ENCODE assay signal across 8 mouse cellular contexts in the genomic region with DNA sequence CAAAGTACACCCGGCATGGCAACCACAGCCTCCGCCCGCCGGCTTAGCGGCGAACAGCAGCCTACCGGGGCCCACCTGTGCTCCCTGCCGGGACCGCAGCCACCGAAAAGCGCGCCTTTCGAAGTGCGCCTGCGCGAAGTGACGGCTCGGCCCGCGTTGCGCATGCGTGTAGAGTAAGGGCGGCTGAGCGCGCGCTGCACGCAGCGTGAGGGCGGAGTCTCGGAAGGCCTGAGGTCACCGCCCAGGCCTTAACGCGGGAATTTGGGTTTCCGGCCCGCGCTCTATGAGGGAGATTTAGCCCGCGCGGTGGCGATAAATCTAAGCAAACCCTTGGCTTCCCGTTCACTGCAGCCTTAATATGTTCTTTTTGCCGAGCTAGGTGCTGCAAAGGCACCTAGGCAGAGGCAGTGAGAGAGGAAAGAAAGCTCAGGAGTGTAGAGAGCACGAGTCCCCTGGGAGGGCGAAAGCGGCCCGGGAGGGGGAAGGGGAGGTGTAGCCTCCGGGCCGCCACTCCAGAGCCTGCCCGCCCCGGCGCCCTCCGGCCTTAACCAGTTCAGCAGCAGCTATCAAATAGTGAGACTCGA. TPM values are rescaled to one million over a fixed set of nuclear protein-coding genes. Genes with fewer than 3 reads are reported as not detected.
DNase-seq lines count a peak whose midpoint lies in the region; ATAC-seq and TF ChIP-seq lines count a peak whose summit lies in the region.

A gene (minus strand): TSS at position 143 of the 584 bp plus-strand sequence.

- H3K27ac ChIP-seq in cerebellum, adult 2 months (ENCODE audit: insufficient read depth, low read length), result peak within 1 kb of the TSS; percentile 57; the same call in 1 of the 2 replicates
- peak within 1 kb of the TSS; percentile 93 for H3K27ac ChIP-seq in forebrain, postnatal 0 days (ENCODE audit: low read depth, low read length)
- peak within 1 kb of the TSS; percentile 100 for H3K27ac ChIP-seq in lung, embryonic 14.5 days (ENCODE audit: low read depth)

- peak; percentile 80 for DNase-seq in MEL-GATA-1-ER (ENCODE audit: extremely low read depth, low read depth)
- peak; percentile 94 to 97 for DNase-seq in cerebellum, adult 2 months
- peak; percentile 99 for DNase-seq in forebrain, postnatal 0 days
- DNase-seq in heart, postnatal 4 days, result peak; percentile 98
- peak; percentile 83 to 93 for DNase-seq in layer of hippocampus, adult 8-10 months (ENCODE audit: low spot score in 2 of 2)
- peak; percentile 100 for DNase-seq in lung, embryonic 14.5 days
- peak; percentile 96 for DNase-seq in testis, postnatal 14 days (ENCODE audit: low spot score)

- TF ChIP-seq POLR2A in cerebellum, adult 2 months (IDR thresholded peaks at IDR 0.05; ENCODE audit: borderline replicate concordance, insufficient read depth, low read length), result peak; percentile 57; the same call in 1 of the 2 replicates

- H3K36me3 ChIP-seq in forebrain, postnatal 0 days (ENCODE audit: insufficient read depth), result no peaks in the 10 kb centered on the region
- peaks cover 26% of the 10 kb centered on the region for H3K36me3 ChIP-seq in lung, embryonic 14.5 days (ENCODE audit: insufficient read depth)

- H3K4me1 ChIP-seq in cerebellum, adult 2 months (ENCODE audit: control insufficient read depth, insufficient read depth, low read length), result no peaks in the 10 kb centered on the region
- no peaks in the 10 kb centered on the region for H3K4me1 ChIP-seq in forebrain, postnatal 0 days (ENCODE audit: insufficient read depth)
- H3K4me1 ChIP-seq in lung, embryonic 14.5 days (ENCODE audit: insufficient read depth), result peaks cover 6% of the 10 kb centered on the region; the same call in 1 of the 2 replicates

- no peaks in the 10 kb centered on the region for H3K27me3 ChIP-seq in cerebellum, adult 2 months (ENCODE audit: control insufficient read depth, insufficient read depth, low read length)
- H3K27me3 ChIP-seq in forebrain, postnatal 0 days (ENCODE audit: insufficient read depth, low read length), result no peaks in the 10 kb centered on the region
- no peaks in the 10 kb centered on the region for H3K27me3 ChIP-seq in lung, embryonic 14.5 days (ENCODE audit: insufficient read depth, low read length)

- no peaks in the 10 kb centered on the region for H3K9me3 ChIP-seq in forebrain, postnatal 0 days (ENCODE audit: low read length)
- no peaks in the 10 kb centered on the region for H3K9me3 ChIP-seq in lung, embryonic 14.5 days (ENCODE audit: low read depth, low read length)

- ATAC-seq in forebrain, postnatal 0 days, result peak; percentile 96
- peak; percentile 96 for ATAC-seq in lung, embryonic 14.5 days (ENCODE audit: insufficient read depth)
- peak; percentile 84 for ATAC-seq in neutrophil, adult 5-6 weeks (ENCODE audit: extremely low read depth, insufficient number of reproducible peaks, low FRiP score, poor library complexity, severe bottlenecking)

- 1% methylated on average over 53 of the region's 53 CpGs for WGBS in cerebellum, adult 2 months
- WGBS in forebrain, postnatal 0 days, result under 1% methylated on average over 53 of the region's 53 CpGs
- WGBS in lung, embryonic 14.5 days, result under 1% methylated on average over 53 of the region's 53 CpGs

- peak within 1 kb of the TSS; percentile 92 for H3K9ac ChIP-seq in forebrain, postnatal 0 days
- H3K9ac ChIP-seq in lung, embryonic 14.5 days, result peak within 1 kb of the TSS; percentile 85

- TF ChIP-seq CTCF in cerebellum, adult 2 months (IDR thresholded peaks at IDR 0.05; ENCODE audit: borderline replicate concordance, insufficient read depth, low read depth, low read length), result 0 out of 2 replicates have a peak, but pooled peaks have one; percentile 23
- TF ChIP-seq CTCF in forebrain, postnatal 0 days (IDR thresholded peaks at IDR 0.05; ENCODE audit: low read depth), result peak; percentile 62
- peak; percentile 37; the same call in 1 of the 2 replicates for TF ChIP-seq CTCF in lung, embryonic 14.5 days (IDR thresholded peaks at IDR 0.05; ENCODE audit: low read depth)

- peak within 1 kb of the TSS; percentile 92 for H3K4me2 ChIP-seq in forebrain, postnatal 0 days (ENCODE audit: low read depth)
- H3K4me2 ChIP-seq in lung, embryonic 14.5 days, result peak within 1 kb of the TSS; percentile 72

- peak within 1 kb of the TSS; percentile 95 for H3K4me3 ChIP-seq in cerebellum, adult 2 months (replicated peaks; ENCODE audit: insufficient read depth, low read depth, low read length)
- peak within 1 kb of the TSS; percentile 67 for H3K4me3 ChIP-seq in forebrain, postnatal 0 days (ENCODE audit: low read depth, low read length)
- peak within 1 kb of the TSS; percentile 72 for H3K4me3 ChIP-seq in lung, embryonic 14.5 days (ENCODE audit: low read depth, low read length)

RNA-seq across cellular contexts. Expression of the gene that starts here (rescaled TPM):
- polyA plus RNA-seq in cerebellum, adult 2 months (2012; rRNA removed), result 0.65 TPM in 2 replicates
- total RNA-seq in forebrain, postnatal 0 days (2014; rRNA removed), result 4.8 and 7.8 TPM in 2 replicates
- polyA plus RNA-seq in forebrain, postnatal 0 days (2015; fragmentation: Nextera tagmentation; extraction: Ambion mirVana), result 4.4 and 4.9 TPM in 2 replicates
- 10 to 100 TPM; 18.7 to 19.9 TPM for total RNA-seq in heart, postnatal 4 days (2021)
- total RNA-seq in layer of hippocampus, adult 8-10 months (2022), result under 1 TPM; 0.35 to 0.89 (median 0.76) TPM
- 97.5 and 102 TPM in 2 replicates for polyA plus RNA-seq in lung, embryonic 14.5 days (2014; fragmentation: Nextera tagmentation; extraction: Ambion mirVana)
- 1.5 and 2.6 TPM in 2 replicates for total RNA-seq in neutrophil, adult 5-6 weeks (2017)

Comparison
In these comparisons a context has a peak if more than half of its experiments do, and no peak if none do; other contexts are left out.
1. Peak in every context shown above with its lines: DNase-seq, ATAC-seq, H3K4me3 ChIP-seq and H3K27ac ChIP-seq.
2. RNA of the gene that starts here (polyA plus RNA-seq): 97.5 to 102 TPM in lung, embryonic 14.5 days; 4.4 to 4.9 TPM in forebrain, postnatal 0 days and 0.65 TPM in cerebellum, adult 2 months; every median in the first group is over 10 times any median in the second.
3. Peak in DNase-seq, H3K4me3 ChIP-seq and H3K27ac ChIP-seq in cerebellum, adult 2 months; RNA of the gene not detected or under 1 TPM.
4. Peak in DNase-seq in layer of hippocampus, adult 8-10 months; RNA of the gene not detected or under 1 TPM.